Mouse (Mus musculus) liver, embryonic 12.5 days (tissue): ENCODE data around the gene Emp3. TPM values are rescaled to one million over a fixed set of nuclear protein-coding genes. Genes with fewer than 3 reads are reported as not detected.
"Not testable (repeated sequence)": the region's sequence is repeated elsewhere in the genome, so short reads cannot be mapped to it uniquely, and the experiment has no call there.

Experiments used
- ATAC-seq: fragments of 200-750 bp; cut with Nextera tagmentation; 2 replicates; pipeline ENCODE4 v1.8.0; 2017; ENCODE audit warnings: moderate number of reproducible peaks, mild to moderate bottlenecking, moderate library complexity
- H3K27ac ChIP-seq: fragments of 300-500 bp; sonication (generic); 2 replicates; pipeline ENCODE4 v1.5.1; 2016; ENCODE audit warnings: mild to moderate bottlenecking
- H3K27me3 ChIP-seq: fragments of 300-500 bp; sonication (generic); replicated peaks from 2 replicates; pipeline ENCODE4 v1.6.1; 2016; ENCODE audit warnings: mild to moderate bottlenecking, moderate library complexity
- H3K36me3 ChIP-seq: fragments of 300-500 bp; sonication (generic); 2 replicates; pipeline ENCODE4 v1.6.1; 2016; ENCODE audit warnings: mild to moderate bottlenecking, moderate library complexity
- H3K4me1 ChIP-seq: fragments of 300-500 bp; sonication (generic); 2 replicates; pipeline ENCODE4 v1.6.1; 2016
- H3K4me2 ChIP-seq: fragments of 300-500 bp; sonication (generic); 2 replicates; pipeline ENCODE4 v1.6.1; 2016; ENCODE audit warnings: mild to moderate bottlenecking, moderate library complexity
- H3K4me3 ChIP-seq: fragments of 300-500 bp; sonication (generic); 2 replicates; pipeline ENCODE4 v1.5.1; 2016; ENCODE audit warnings: mild to moderate bottlenecking, moderate library complexity
- H3K9ac ChIP-seq: fragments of 300-500 bp; sonication (generic); 2 replicates; pipeline ENCODE4 v1.6.1; 2016; ENCODE audit warnings: mild to moderate bottlenecking, moderate library complexity
- H3K9me3 ChIP-seq: fragments of 300-500 bp; sonication (generic); replicated peaks from 2 replicates; pipeline ENCODE4 v1.6.1; 2016; ENCODE audit warnings: mild to moderate bottlenecking, moderate library complexity
- whole genome bisulfite sequencing: fragments of 180-500 bp; shearing (Covaris S2); methylation state at CpG from one replicate; pipeline ENCODE4 v1.1.7; 2016; ENCODE audit not compliant: insufficient replicate concordance; 5-methylcytosine and 5-hydroxymethylcytosine counted together
- polyA plus RNA-seq: library from polyadenylated mRNA; unstranded; fragments of >200 nt; fragmentation: Nextera tagmentation; extraction: Ambion mirVana; gene quantifications from 2 replicates; pipeline ENCODE4 v1.2.1, GENCODE M21; 2016

Gene Emp3
- polyA plus RNA-seq, 1 experiment from 2014 or later = 68.2 TPM

- no peak overlapping the region for H3K4me2 ChIP-seq
- H3K4me1 ChIP-seq = no peaks in the 10 kb centered on the region
- H3K9me3 ChIP-seq = peaks cover under 1% of the 10 kb centered on the region; the same call in 1 of the 2 replicates
- H3K9ac ChIP-seq = no peak overlapping the region
- no peak overlapping the region for H3K4me3 ChIP-seq
- WGBS = 83% methylated on average over 16 of the region's 16 CpGs
- H3K27me3 ChIP-seq = no peaks in the 10 kb centered on the region
- ATAC-seq = no peak
- H3K27ac ChIP-seq = no peak overlapping the region
- peaks cover 56% of the 10 kb centered on the region for H3K36me3 ChIP-seq
Measured at GRCm38 (mm10) chr7:45909145-45909544, 12.1 kb downstream of the Emp3 start.

GRCm38 (mm10) chr7:45908384-45908783, 12.8 kb downstream of the Emp3 start:
- peaks cover 55% of the 10 kb centered on the region for H3K36me3 ChIP-seq
- H3K4me2 ChIP-seq = no peak overlapping the region
- ATAC-seq = no peak
- H3K4me1 ChIP-seq = no peaks in the 10 kb centered on the region
- no peaks in the 10 kb centered on the region for H3K27me3 ChIP-seq
- no peak overlapping the region for H3K27ac ChIP-seq
- H3K9ac ChIP-seq = no peak overlapping the region
- H3K9me3 ChIP-seq = peaks cover 8% of the 10 kb centered on the region
- no peak overlapping the region for H3K4me3 ChIP-seq

GRCm38 (mm10) chr7:45906622-45907021, 14.6 kb downstream of the Emp3 start:
- Histone ChIP-seq H3K4me1 (peaks cover 3% of the 10 kb centered on the region), H3K4me2 (no peak overlapping the region)

GRCm38 (mm10) chr7:45902481-45903002, 18.7 kb downstream of the Emp3 start:
- H3K27me3 ChIP-seq = no peaks in the 10 kb centered on the region
- no peak overlapping the region for H3K4me2 ChIP-seq
- H3K4me3 ChIP-seq = no peak overlapping the region
- no peak overlapping the region for H3K9ac ChIP-seq
- 72% methylated on average over 11 of the region's 12 CpGs for WGBS
- peaks cover 16% of the 10 kb centered on the region for H3K36me3 ChIP-seq
- peaks cover 22% of the 10 kb centered on the region for H3K4me1 ChIP-seq
- H3K9me3 ChIP-seq = peaks cover 10% of the 10 kb centered on the region
- H3K27ac ChIP-seq = no peak overlapping the region
- no peak for ATAC-seq

More at GRCm38 (mm10) chr7:45906622-45907021, 14.6 kb downstream of the Emp3 start:
- peaks cover 10% of the 10 kb centered on the region for H3K9me3 ChIP-seq
- no peak overlapping the region for H3K9ac ChIP-seq
- H3K36me3 ChIP-seq = peaks cover 46% of the 10 kb centered on the region
- no peak overlapping the region for H3K27ac ChIP-seq
- no peaks in the 10 kb centered on the region for H3K27me3 ChIP-seq
- no peak for ATAC-seq
- WGBS = 67% methylated on average over 9 of the region's 9 CpGs
- no peak overlapping the region for H3K4me3 ChIP-seq

- Histone ChIP-seq H3K4me1 (peaks cover 28% of the 10 kb centered on the region), H3K27me3 (no peaks in the 10 kb centered on the region), H3K9me3 (peaks cover 10% of the 10 kb centered on the region), H3K4me2 (peak overlapping the region; percentile 30; the same call in 1 of the 2 replicates), H3K9ac (no peak overlapping the region), H3K27ac (no peak overlapping the region), H3K36me3 (peaks cover 9% of the 10 kb centered on the region), H3K4me3 (no peak overlapping the region)
- peak; percentile 54 for ATAC-seq
- 42% methylated on average over 5 of the region's 5 CpGs for WGBS
Measured at GRCm38 (mm10) chr7:45901562-45901961, 19.6 kb downstream of the Emp3 start.

- 42% methylated on average over 4 of the region's 4 CpGs for WGBS
- Histone ChIP-seq H3K4me1 (peaks cover 37% of the 10 kb centered on the region), H3K4me2 (peak overlapping the region; percentile 93), H3K27ac (peak overlapping the region; percentile 79), H3K27me3 (peaks cover 20% of the 10 kb centered on the region), H3K4me3 (peak overlapping the region; percentile 63)
- not testable (repeated sequence) for H3K9ac ChIP-seq, ATAC-seq, H3K9me3 ChIP-seq, H3K36me3 ChIP-seq
Measured at GRCm38 (mm10) chr7:45898125-45898524, 23.1 kb downstream of the Emp3 start.

GRCm38 (mm10) chr7:45897258-45897757, 23.9 kb downstream of the Emp3 start:
- Histone ChIP-seq H3K4me3 (peak overlapping the region; percentile 63), H3K27ac (peak overlapping the region; percentile 79), H3K4me1 (peaks cover 37% of the 10 kb centered on the region), H3K27me3 (peaks cover 25% of the 10 kb centered on the region), H3K9ac (peak overlapping the region; percentile 75), H3K9me3 (no peaks in the 10 kb centered on the region), H3K36me3 (no peaks in the 10 kb centered on the region), H3K4me2 (peak overlapping the region; percentile 93)
- ATAC-seq = peak; percentile 64
- under 1% methylated on average over 19 of the region's 19 CpGs for WGBS

- WGBS = under 1% methylated on average over 40 of the region's 40 CpGs
- H3K4me2 ChIP-seq = peak within 1 kb of the TSS; percentile 93
- peaks cover 25% of the 10 kb centered on the region for H3K27me3 ChIP-seq
- H3K4me1 ChIP-seq = peaks cover 35% of the 10 kb centered on the region
- ATAC-seq = peak; percentile 81
- H3K27ac ChIP-seq = peak within 1 kb of the TSS; percentile 79
- H3K9ac ChIP-seq = peak within 1 kb of the TSS; percentile 75
- no peaks in the 10 kb centered on the region for H3K9me3 ChIP-seq
- peak within 1 kb of the TSS; percentile 63 for H3K4me3 ChIP-seq
- no peaks in the 10 kb centered on the region for H3K36me3 ChIP-seq
Measured at GRCm38 (mm10) chr7:45896517-45897257, 24.5 kb downstream of the Emp3 start, which contains the start of the genes Syngr4 and Tmem143. Syngr4 (minus strand) TSS chr7:45896714. Tmem143 (plus strand) TSS chr7:45896941.

- H3K9ac ChIP-seq = peak overlapping the region; percentile 44; the same call in 1 of the 2 replicates
- 71% methylated on average over 6 of the region's 6 CpGs for WGBS
Measured at GRCm38 (mm10) chr7:45895931-45896516, 25.2 kb downstream of the Emp3 start.

GRCm38 (mm10) chr7:45892651-45893050, 28.6 kb downstream of the Emp3 start:
- no peak overlapping the region for H3K4me3 ChIP-seq
- H3K36me3 ChIP-seq = no peaks in the 10 kb centered on the region
- H3K9ac ChIP-seq = no peak overlapping the region
- no peak for ATAC-seq
- WGBS = 66% methylated on average over 2 of the region's 2 CpGs
- H3K27me3 ChIP-seq = peaks cover 25% of the 10 kb centered on the region
- no peaks in the 10 kb centered on the region for H3K9me3 ChIP-seq
- no peak overlapping the region for H3K4me2 ChIP-seq
- H3K4me1 ChIP-seq = peaks cover 17% of the 10 kb centered on the region
- no peak overlapping the region for H3K27ac ChIP-seq

More at GRCm38 (mm10) chr7:45895931-45896516, 25.2 kb downstream of the Emp3 start:
- ATAC-seq = peak; percentile 2; the same call in 1 of the 2 replicates
- peaks cover 28% of the 10 kb centered on the region for H3K4me1 ChIP-seq
- H3K36me3 ChIP-seq = no peaks in the 10 kb centered on the region
- H3K4me2 ChIP-seq = peak overlapping the region; percentile 93
- H3K27me3 ChIP-seq = peaks cover 25% of the 10 kb centered on the region
- H3K27ac ChIP-seq = peak overlapping the region; percentile 75
- H3K9me3 ChIP-seq = no peaks in the 10 kb centered on the region
- H3K4me3 ChIP-seq = peak overlapping the region; percentile 63

- no peak overlapping the region for H3K9ac ChIP-seq
- WGBS = 25% methylated on average over 3 of the region's 3 CpGs
- no peaks in the 10 kb centered on the region for H3K9me3 ChIP-seq
- H3K4me3 ChIP-seq = no peak overlapping the region
- H3K4me1 ChIP-seq = 0 out of 2 replicates have a peak, but pooled peaks cover 4% of the 10 kb centered on the region
- peaks cover 33% of the 10 kb centered on the region for H3K36me3 ChIP-seq
- ATAC-seq = no peak
- H3K4me2 ChIP-seq = no peak overlapping the region
- H3K27me3 ChIP-seq = no peaks in the 10 kb centered on the region
- no peak overlapping the region for H3K27ac ChIP-seq
Measured at GRCm38 (mm10) chr7:45887246-45887645, 34.0 kb downstream of the Emp3 start.

GRCm38 (mm10) chr7:45881011-45881410, 40.2 kb downstream of the Emp3 start:
- no peaks in the 10 kb centered on the region for H3K27me3 ChIP-seq
- no peak for ATAC-seq
- H3K4me2 ChIP-seq = no peak overlapping the region
- H3K4me1 ChIP-seq = no peaks in the 10 kb centered on the region
- no peak overlapping the region for H3K4me3 ChIP-seq
- H3K27ac ChIP-seq = no peak overlapping the region
- H3K9me3 ChIP-seq = no peaks in the 10 kb centered on the region
- peaks cover 92% of the 10 kb centered on the region for H3K36me3 ChIP-seq
- 68% methylated on average over 2 of the region's 2 CpGs for WGBS
- H3K9ac ChIP-seq = no peak overlapping the region
